Mouse (Mus musculus) olfactory bulb, adult 2 months (tissue): ENCODE results near the gene Kcnj11.

Experiments
- CTCF ChIP-seq: fragments of 200-500 bp; IDR thresholded peaks from 2 replicates; pipeline ENCODE4 v1.5.1; 2012; ENCODE audit warnings: low read depth, mild to moderate bottlenecking, low read length, moderate library complexity; ENCODE audit not compliant: insufficient read depth
- POLR2A ChIP-seq: fragments of 200-500 bp; IDR thresholded peaks from 2 replicates; pipeline ENCODE4 v1.6.1; 2012; ENCODE audit warnings: mild to moderate bottlenecking, low read depth, low read length, moderate library complexity; ENCODE audit not compliant: insufficient read depth

DNA sequence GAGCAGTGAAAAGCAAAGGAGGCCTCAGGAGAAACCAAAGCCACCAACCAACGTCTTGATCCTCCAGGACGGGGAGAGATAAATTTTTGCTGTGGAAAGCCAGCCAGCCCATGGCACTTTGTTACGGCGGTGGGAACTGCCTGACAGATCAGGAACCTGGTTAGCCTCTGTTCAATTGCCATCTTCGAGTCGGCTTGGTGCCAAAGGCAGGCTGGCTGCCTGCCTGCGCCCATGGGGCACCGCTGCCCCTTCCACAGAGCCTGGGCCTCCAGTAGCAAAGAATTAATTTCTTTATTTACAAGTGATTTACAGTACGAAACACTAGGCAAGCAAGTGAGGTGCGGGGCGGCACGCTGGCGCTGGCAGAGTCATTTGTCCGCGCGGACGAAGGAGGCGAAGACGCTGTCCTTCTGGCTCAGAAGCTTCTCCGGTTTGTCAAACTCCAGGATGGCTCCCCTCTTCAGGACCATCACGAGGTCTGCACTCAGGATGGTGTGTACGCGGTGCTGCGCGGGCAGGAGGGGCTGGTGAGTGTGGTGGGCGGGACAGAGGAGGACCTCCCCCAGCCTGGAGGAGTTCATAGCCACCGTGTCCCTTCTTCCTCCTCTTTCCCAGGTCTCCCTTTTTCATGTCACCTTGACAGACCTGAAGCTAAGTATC, 3.8 kb upstream of the Kcnj11 start:
- TF ChIP-seq CTCF (no peak), POLR2A (no peak)
